Mouse (Mus musculus) lung, adult 18-20 months (tissue): ENCODE data around the gene Rab29.
"Not testable (repeated sequence)": the region's sequence is repeated elsewhere in the genome, so short reads cannot be mapped to it uniquely, and the experiment has no call there.

Experiments used
- DNase-seq, 2 experiments: peaks; one replicate each; pipeline ENCODE4 v3.0.0; 2022; ENCODE audit warnings: mixed read lengths in 2 of 2

Gene Rab29

GRCm38 (mm10) chr1:131866304-131866999, 572 bp upstream of the Rab29 start:
- no peak for DNase-seq

GRCm38 (mm10) chr1:131867946-131868290, 894 bp downstream of the Rab29 start:
- DNase-seq = peak; percentile 14 to 15

GRCm38 (mm10) chr1:131869561-131869960, 2.5 kb downstream of the Rab29 start:
- no peak for DNase-seq

- DNase-seq = no peak
Measured at GRCm38 (mm10) chr1:131872856-131873255, 5.8 kb downstream of the Rab29 start.

GRCm38 (mm10) chr1:131879816-131880215, 12.8 kb downstream of the Rab29 start:
- DNase-seq = no peak

GRCm38 (mm10) chr1:131882787-131883186, 15.8 kb downstream of the Rab29 start:
- peak in 1 of 2 experiments; percentile 10 for DNase-seq

GRCm38 (mm10) chr1:131886173-131886572, 19.1 kb downstream of the Rab29 start:
- DNase-seq = no peak

GRCm38 (mm10) chr1:131886641-131887040, 19.6 kb downstream of the Rab29 start:
- DNase-seq = no peak

- DNase-seq = no peak
Measured at GRCm38 (mm10) chr1:131890043-131890658, 23.1 kb downstream of the Rab29 start.

GRCm38 (mm10) chr1:131891436-131891835, 24.4 kb downstream of the Rab29 start:
- no peak for DNase-seq

GRCm38 (mm10) chr1:131902679-131903078, 35.7 kb downstream of the Rab29 start:
- no peak for DNase-seq

- DNase-seq = no peak
Measured at GRCm38 (mm10) chr1:131903251-131903650, 36.2 kb downstream of the Rab29 start.

GRCm38 (mm10) chr1:131905497-131905896, 38.5 kb downstream of the Rab29 start:
- no peak for DNase-seq

GRCm38 (mm10) chr1:131908456-131908855, 41.4 kb downstream of the Rab29 start:
- DNase-seq = no peak

GRCm38 (mm10) chr1:131909236-131909635, 42.2 kb downstream of the Rab29 start:
- not testable (repeated sequence) for DNase-seq

- peak; percentile 100 for DNase-seq
Measured at GRCm38 (mm10) chr1:131910001-131910648, 43.1 kb downstream of the Rab29 start, which contains the start of gene Nucks1. TSS of gene Nucks1 (plus strand) at chr1:131910534.

GRCm38 (mm10) chr1:131910674-131911558, 43.9 kb downstream of the Rab29 start:
- DNase-seq = peak; percentile 79 to 81

GRCm38 (mm10) chr1:131917634-131918033, 50.6 kb downstream of the Rab29 start:
- no peak for DNase-seq

- DNase-seq = no peak
Measured at GRCm38 (mm10) chr1:131919052-131919451, 52.0 kb downstream of the Rab29 start.

GRCm38 (mm10) chr1:131922100-131922499, 55.1 kb downstream of the Rab29 start:
- DNase-seq = no peak
